Mouse (Mus musculus) erythroblast, embryonic 14.5 days (primary cell): Measurements from ENCODE around the gene Il6st.

Experiments
- GATA1 ChIP-seq: IDR thresholded peaks from 2 replicates; pipeline ENCODE4 v1.6.1; 2012; ENCODE audit warnings: low read length, inconsistent platforms, mixed read lengths
- TAL1 ChIP-seq: IDR thresholded peaks from 3 replicates; pipeline ENCODE4 v1.6.1; 2012; ENCODE audit warnings: low read length, inconsistent platforms, mixed read lengths

GRCm38 (mm10) chr13:112503846-112504245, 40.0 kb downstream of the Il6st start:
- TF ChIP-seq GATA1 (no peak), TAL1 (no peak)
